Mouse (Mus musculus): Measurements from ENCODE around the gene Alkbh1.

GRCm38 (mm10) chr12:87409123-87409522, 34.7 kb downstream of the Alkbh1 start:
- TF ChIP-seq TBP (IDR thresholded peaks at IDR 0.05; ENCODE audit: low read depth, low read length) (no peak), POLR2A (IDR thresholded peaks at IDR 0.05; ENCODE audit: control insufficient read depth in 1 of 2, insufficient read depth in 1 of 2, low read depth in 1 of 2, low read length in 2 of 2, poor library complexity in 1 of 2) (no peak), CHD2 (IDR thresholded peaks at IDR 0.05; ENCODE audit: low read length) (no peak), ZNF384 (IDR thresholded peaks at IDR 0.05; ENCODE audit: low read depth, low read length) (no peak), CTCF (IDR thresholded peaks at IDR 0.05 in 2 of 3, conservative IDR thresholded peaks at IDR 0.05 in 1 of 3; ENCODE audit: control insufficient read depth in 1 of 3, insufficient read depth in 1 of 3, low read depth in 2 of 3, low read length in 3 of 3, poor library complexity in 1 of 3, severe bottlenecking in 1 of 3) (no peak), UBTF (IDR thresholded peaks at IDR 0.05; ENCODE audit: borderline replicate concordance, insufficient read depth, low read depth, low read length) (no peak), BHLHE40 (IDR thresholded peaks at IDR 0.05; ENCODE audit: borderline replicate concordance, low read depth, low read length) (no peak), RAD21 (IDR thresholded peaks at IDR 0.05; ENCODE audit: low read depth, low read length) (no peak), EP300 (IDR thresholded peaks at IDR 0.05; ENCODE audit: low read depth in 1 of 2, low read length in 2 of 2) (no peak)
